Mouse (Mus musculus) spleen, adult 18-20 months (tissue): ENCODE results near the gene Hmgcl.

Source experiments
- DNase-seq, 2 experiments: peaks; one replicate each; pipeline ENCODE4 v3.0.0; 2022; ENCODE audit warnings: mixed read lengths in 2 of 2

The Hmgcl gene

GRCm38 (mm10) chr4:135987714-135988113 is 41.5 kb downstream of the Hmgcl start:
- no peak for DNase-seq

- DNase-seq, result no peak
Measured at GRCm38 (mm10) chr4:135993941-135994340, 47.7 kb downstream of the Hmgcl start.

DNA sequence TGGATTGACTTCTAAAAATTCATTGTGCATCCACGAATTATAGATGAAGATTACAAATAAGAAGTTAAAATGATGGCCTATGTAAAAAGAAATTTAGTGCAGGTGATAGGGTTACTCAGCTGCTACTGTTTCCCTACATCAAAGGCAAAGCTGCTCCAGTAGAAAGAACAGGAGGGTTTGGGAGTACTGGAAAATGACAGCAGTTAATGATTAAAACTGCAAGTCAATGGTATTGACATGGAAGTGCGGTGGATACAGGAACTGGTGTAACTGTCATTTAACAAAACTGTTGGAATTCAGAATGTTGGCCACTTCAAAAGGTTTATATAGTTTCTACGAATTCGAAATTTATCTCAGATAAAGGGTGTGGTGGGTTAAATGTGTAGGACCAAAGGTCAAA is 48.9 kb downstream of the Hmgcl start:
- no peak for DNase-seq

DNA sequence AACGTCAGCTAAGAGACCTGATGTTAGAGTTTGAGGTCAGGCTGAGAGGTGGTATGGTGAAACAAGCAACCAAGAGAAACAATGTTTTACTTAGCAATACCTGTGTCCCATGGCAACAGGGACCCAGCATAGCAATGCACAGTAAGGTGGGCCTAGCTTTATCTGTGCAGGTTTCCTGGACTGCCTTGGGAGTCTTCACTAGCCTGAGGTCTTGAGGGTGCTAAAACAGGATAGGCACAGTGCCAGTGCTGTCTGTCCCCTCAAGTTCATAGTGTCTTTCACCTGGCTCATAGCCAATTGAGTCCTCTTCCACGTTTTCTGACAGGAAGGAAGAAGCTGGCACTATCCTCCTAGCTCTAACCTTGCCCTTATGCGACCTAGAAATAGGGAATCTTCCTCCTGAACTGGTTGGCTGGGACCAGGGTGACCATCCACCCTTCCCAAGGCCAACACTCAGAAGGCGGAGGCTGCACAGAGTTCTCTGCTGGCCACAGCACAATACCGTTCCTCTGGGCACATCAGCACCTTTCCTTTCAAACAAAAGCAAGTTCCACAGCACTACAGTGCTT is 57.9 kb downstream of the Hmgcl start:
- DNase-seq, result no peak

DNA sequence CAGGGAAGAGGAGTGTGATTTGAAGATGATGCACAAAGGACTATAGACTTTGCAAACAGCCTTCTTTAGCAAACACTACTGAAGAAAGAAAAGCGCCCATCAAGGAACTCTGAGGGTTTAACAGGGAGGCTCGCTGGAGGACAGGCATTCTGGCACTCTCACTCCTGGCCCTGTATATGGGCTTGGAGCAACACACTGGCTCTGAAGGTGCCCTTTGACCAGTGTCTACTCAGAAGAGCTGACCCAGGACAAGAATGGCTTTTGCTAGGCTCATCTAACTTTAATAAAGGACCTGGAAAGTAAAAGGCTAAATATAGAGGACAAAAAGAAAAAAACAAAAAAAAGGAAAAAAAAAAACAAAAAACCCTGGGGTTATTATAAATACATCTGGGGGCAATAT is 58.7 kb downstream of the Hmgcl start:
- no peak for DNase-seq

DNA sequence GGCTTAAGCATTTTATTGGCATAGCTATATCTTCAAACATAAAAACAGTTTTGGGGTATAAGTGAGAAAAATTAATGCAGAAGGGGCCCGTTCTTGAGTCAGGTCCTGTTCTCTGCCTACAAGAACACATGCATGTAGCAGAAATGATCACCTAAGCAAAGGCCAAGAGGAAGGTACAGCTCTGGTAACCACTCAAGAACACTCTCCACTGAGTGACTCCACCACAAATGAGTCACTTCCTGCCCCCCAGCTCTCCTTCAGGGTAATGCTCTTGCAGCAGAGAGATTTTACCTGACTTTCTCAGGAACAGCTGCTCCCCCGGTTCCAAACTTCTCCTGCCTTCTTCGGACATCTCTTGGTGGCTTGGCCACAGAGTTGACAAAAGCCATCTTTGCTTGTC is 60.6 kb downstream of the Hmgcl start:
- no peak for DNase-seq

DNA sequence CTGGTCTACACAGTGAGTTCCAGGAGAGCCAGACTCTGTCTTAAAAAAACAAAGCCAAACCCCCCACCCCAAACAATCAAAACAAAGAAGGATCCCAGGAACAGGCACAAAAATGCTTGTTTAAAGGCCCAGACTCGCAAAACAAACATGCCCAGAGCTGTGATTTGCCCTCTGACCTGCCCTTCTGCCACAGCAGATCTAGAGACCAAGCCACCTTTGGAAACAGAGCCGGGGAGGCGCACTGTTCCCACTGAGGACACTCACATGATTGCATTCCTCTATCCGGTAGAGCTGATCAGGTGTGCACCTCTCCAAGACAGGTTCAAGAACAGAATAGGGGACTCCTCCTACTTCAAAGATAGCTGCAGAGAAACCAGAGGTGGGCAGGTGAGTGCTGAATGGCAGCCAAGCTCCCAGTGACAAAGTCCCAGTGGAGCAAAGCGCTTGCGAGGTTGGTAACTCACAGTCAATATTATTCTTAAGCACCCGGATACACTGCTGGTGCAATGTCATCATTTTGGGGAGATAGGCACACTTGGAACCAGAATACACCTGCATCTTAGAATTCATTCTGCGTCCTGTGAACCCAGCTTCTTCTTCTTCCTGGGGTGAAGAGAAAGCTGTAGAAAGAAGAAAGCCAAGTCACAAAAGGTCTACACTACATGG is 62.7 kb downstream of the Hmgcl start:
- DNase-seq, result no peak

DNA sequence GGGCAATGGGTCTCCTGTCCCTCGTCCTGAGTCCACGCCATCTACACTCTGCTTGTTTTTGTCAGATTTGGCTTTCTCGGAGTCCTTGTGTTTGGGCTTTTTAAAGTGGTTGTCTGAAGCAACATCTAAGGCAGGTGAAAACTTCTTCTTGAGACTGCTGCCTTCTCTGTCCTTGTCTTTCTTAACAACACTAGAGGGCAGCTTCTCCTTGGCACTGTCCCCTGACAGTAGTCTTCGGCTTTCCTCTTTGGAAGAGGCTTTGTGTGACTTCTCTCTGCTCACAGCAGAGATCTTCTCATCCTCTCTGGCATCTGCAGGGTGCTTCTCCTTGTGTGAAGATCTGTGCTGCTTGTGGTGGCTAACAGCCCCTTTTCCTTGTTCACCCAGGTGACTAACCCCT is 64.3 kb downstream of the Hmgcl start:
- DNase-seq, result no peak
